Mouse (Mus musculus): ENCODE results near the gene Prl5a1. TPM values are rescaled to one million over a fixed set of nuclear protein-coding genes. Genes with fewer than 3 reads are reported as not detected.

Prl5a1 gene
- not detected in 2 replicates for polyA plus RNA-seq (2012; rRNA removed)

DNA sequence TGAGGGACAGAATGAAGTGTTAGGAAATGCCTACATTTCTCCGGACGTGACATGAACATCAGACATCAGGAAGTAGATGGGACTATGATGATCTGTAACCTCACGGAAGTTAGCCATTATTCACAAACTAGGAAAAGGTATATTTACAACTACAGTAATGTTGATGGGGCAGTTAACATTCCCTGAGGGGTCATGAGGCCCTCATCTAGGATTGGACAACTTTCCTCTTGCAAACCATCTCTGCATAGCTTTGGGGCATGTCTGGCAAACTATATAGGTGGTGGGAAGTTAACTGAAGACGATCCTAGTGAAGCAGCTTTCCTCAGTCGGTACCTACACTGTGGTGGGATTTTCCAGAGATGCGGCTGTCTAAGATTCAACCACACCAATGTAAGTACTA is at the start of gene Prl5a1:
Prl5a1 (plus strand) TSS at position 301 of the 400 bp plus-strand sequence.

Other genes with a start within 250 kb of the Prl5a1 start
- not detected in 2 replicates for gene Prl4a1, start 126.3 kb upstream of the Prl5a1 start, polyA plus RNA-seq (2012; rRNA removed)
- gene Gm11361, start 115.0 kb downstream of the Prl5a1 start, polyA plus RNA-seq (2012; rRNA removed) = 0.53 and 1.6 TPM in 2 replicates

Data from ovary, adult 2 months (tissue).